Mouse (Mus musculus) lung, postnatal 36 days (tissue): ENCODE results near the gene Acvr2b.

Source experiments
- DNase-seq: peaks from one replicate; pipeline ENCODE4 v3.0.0; 2022; ENCODE audit warnings: mixed read lengths

Gene Acvr2b

DNA sequence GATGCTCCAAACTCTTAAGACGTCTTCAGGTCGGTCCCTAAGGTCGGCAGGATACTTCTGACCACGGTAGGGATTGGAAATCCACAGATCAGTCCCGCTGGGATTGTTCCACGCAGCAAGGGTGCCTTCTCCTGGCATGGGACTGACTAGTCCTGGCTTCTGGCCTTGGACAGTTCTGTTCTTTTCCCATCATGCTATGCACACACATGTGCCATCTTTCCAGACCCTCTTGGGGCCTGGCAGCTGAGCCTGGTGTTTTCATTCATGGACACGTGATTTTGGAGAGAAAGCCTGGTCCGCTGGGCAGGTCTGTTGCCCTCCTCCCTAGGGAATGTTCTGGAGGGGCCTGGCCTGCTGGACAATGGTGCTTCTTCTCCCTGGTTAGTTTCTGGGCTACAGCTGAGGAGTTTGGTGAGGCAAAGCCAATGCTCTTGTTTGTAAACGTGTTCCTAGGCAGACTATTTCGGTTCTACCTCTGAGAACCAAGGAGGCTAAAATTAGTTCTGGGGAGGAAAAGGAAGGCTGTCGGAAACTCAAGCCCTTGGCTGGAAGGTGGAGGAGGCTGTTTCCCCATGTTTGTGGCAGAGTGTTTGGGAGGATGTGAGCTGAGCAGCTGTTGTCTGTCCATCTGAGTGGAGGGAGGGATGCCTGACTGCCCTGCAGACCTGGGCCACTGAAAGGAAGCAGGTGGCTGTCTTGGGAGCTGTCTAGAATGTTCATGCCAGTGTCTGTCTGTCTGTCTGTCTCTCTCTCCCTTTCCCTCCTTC is 7.2 kb downstream of the Acvr2b start:
- DNase-seq = no peak

DNA sequence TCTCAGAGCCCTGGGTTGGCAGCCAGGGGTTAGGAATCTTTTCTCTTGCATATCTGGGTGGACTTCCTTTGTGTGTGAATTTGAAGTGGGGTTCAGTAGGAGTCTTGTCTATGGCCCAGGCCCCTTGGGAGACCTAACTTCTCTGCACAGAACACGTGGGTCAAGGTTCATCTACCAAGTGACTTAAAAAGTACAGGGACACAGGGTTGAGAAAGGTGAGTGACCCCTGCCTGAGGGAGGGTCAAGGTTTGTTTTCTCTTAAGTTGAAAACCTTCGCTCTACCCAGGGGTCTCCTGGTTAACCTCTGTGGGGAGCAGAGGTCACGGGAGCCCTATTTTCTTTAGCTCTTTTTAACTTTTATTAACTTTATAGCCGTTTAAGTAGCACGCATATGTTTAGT is 7.9 kb downstream of the Acvr2b start:
- no peak for DNase-seq

GRCm38 (mm10) chr9:119418025-119418424 is 16.1 kb downstream of the Acvr2b start:
- DNase-seq = peak; percentile 9

DNA sequence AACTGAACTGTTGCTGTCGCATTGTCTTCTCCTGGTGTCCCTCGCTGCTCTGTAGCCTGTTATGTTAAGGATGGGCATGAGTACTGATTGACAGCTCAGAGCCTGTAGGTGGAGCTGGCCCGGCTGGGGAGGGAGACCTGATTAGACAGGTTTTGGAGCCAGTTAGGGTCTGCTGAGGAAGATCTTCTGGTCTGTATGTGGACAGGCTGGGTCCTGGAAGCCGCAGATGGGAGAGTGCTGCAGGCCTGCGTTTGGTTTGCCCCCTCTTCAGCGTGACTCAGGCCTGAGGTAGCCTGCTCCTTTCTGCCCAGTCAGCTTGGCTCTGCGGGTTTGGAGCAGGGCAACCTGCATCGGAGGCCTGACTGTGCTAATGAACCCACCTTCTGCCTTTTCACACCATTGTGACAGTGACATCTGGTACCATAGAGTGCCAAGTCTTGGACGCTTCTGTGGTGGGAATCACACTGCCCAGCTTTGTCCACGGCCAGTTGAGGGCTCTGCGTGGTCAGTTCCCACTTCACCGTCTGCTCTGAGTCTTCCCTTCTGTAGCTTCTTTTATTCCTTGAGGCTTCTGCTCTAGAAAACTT is 18.0 kb downstream of the Acvr2b start:
- no peak for DNase-seq

DNA sequence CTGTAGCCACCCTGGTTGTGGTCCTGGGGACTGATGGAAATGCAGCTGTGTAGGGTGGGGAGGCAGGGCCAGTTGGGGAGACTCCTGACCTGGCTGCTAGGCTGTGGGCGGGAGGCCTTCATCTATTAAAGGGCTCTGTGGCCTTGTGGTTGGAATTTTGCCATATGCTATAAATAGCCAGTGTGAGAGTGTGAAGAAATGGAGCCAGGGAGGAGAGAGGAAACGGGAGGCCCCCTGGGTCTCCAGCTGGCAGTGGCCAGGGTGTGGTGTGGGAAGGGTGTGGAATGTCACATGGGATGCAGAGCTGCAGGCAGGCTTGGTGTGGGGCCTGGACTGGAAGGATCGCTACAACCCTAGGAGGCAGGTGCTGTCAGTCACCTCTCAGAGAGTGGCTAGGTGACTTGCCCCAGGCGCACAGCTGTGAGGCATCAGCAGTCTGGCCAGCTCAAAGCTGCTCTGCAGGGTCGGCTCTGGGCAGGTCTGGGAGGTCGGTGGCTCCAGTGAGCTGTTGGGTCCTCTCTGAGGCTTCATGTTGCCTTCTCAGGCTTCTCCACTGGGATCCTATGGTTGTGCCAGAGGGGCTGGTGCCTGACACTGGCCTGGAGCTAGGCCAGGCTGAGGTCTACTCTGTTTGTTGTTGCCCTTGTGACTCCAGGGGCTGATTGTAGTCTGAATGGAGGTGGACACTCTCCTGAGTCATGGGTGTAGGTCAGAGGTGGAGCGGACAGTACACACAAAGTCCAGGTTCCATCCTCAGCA is 23.5 kb downstream of the Acvr2b start:
- DNase-seq = peak; percentile 74

- peak; percentile 53 for DNase-seq
These were observed 24.1 kb downstream of the Acvr2b start for GRCm38 (mm10) chr9:119425976-119426415.

DNA sequence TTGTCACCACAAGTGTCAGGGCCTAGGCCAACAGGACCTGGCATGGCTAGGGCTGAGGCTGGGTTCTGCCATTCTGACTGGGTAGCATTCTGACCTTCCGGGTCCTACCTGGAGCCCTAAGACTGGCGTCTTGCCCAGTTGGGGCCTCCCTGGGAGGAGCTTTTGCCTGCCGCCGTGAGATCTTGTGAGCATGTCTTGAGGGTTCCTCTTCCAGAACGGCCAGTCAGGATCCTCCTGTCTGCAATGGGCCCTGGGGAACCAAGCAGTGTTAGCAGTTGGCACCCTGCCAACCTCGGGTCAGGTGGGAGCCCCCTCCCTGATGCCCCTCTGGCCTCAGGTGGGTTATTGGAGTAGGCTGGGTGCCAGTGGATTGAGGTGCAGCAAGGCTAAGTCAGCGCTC is 24.6 kb downstream of the Acvr2b start:
- peak; percentile 25 for DNase-seq

DNA sequence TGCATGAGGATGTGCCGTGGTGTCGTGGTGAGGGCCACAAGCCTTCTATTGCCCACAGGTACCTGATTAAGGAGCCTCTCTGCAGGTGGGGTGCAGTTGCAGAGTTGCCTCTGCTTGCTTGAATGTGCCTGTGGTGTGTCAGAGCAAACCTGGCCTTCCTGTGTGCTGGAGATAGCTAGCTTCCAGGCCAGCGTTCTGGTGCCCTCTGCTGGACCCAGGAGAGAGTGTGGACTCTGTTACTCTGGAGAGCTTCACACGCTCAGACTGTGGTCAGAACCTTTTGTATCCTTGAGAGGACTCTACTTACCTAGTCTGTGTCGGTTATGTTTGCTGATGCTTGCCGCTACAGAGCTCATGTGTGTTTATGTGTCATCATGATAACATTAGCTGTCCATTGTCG is 28.4 kb downstream of the Acvr2b start:
- DNase-seq = peak; percentile 92

GRCm38 (mm10) chr9:119435855-119436254 is 33.9 kb downstream of the Acvr2b start:
- no peak for DNase-seq

DNA sequence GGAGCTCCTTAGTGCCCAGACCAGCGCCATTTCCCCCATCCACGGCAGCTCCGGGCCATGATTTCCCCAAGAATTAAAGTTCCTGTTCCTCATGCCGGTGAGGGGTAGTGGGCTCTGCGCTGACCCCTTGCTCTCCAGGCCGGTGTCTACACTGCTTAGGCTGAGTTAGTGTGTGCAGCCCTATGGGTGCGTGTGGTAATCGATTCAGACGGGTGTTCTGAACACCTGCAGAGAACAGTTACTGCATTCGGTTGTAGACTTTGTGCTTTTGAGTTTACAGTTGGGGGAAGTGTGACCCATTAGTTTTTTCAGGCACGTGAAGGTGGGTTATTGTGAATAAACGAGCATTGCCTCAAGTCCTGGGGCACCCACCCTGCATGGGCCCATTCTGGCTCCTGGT is 36.1 kb downstream of the Acvr2b start:
- DNase-seq = no peak

GRCm38 (mm10) chr9:119438498-119439000 is 36.6 kb downstream of the Acvr2b start:
- no peak for DNase-seq

DNA sequence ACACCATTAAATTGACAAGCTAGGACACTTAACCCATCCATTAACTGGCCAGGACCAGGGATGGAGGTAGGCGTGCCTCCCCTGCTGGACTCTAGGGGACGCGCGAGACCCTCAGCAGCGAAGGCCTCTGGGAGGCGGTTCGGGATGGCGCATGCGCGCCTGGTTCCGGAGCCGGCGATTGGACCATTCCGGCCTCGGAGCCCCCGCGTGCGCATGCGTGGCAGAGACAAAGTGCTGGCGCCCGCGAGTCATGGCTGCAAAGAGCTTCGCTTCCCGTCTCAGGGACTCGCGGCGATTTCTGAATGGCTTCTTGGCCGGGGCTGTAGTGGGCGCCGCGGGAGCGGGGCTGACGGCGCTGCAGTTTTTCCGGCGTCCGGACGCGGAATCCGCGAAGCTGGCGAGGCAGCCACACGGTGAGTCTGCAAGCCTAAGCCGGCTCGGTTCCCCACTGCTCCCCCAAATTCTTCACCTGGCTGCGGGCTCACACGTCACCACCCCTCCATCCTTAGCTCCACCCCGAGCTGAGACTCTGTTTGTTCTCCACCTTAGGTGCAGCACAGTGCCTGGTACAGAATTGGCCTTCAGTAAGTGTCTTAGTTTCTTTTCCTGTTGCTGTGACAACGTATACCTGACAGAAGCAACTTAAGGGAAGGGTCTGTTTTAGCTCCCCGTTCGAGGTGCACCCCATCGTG is 43.0 kb downstream of the Acvr2b start, which contains the start of gene Exog:
Gene Exog, plus strand, starts transcription at position 206 of the 692 bp plus-strand sequence.
- peak; percentile 98 for DNase-seq

GRCm38 (mm10) chr9:119445737-119446136 is 43.8 kb downstream of the Acvr2b start:
- peak; percentile 23 for DNase-seq

DNA sequence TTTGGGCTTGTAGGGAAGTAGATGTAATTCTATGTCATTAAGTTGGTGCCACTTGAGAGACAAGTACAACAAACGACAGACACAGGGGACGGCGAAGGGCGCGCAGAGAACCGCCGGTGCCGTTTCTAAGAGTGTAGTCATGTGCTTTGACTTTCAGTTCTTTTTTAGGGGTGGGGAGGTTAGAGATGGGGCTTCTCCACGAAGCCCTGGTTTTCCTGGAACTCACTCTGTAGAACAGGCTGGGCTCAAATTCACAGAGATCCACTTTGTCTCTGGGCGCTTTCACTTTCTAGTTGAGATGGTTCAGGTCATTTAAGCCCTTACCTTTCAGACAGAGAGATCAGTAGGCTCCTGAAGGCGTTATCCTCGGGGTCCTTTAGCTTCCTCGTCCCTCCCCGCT is 54.0 kb downstream of the Acvr2b start:
- no peak for DNase-seq

DNA sequence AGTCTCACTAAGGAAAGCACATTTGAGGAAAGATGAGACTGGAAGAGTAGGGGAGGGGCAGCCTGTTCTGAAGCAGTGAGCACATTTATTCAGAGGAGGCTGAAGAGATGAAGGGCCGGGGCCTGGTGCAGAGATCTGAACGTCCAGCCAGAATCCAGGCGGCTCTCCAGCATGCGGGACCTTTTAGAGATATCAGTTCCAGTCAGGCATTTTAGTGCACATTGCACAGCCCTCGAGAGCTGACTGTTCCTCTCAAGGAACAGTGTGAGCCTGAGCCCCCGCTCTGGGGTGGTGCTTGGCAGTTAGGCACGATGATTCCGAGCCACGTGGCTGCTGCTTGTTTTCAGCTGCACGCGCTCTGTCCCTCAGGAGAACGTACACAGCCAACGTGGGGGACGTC is 55.2 kb downstream of the Acvr2b start:
- no peak for DNase-seq

- peak; percentile 69 for DNase-seq
These were observed 58.5 kb downstream of the Acvr2b start for GRCm38 (mm10) chr9:119460410-119460809.

DNA sequence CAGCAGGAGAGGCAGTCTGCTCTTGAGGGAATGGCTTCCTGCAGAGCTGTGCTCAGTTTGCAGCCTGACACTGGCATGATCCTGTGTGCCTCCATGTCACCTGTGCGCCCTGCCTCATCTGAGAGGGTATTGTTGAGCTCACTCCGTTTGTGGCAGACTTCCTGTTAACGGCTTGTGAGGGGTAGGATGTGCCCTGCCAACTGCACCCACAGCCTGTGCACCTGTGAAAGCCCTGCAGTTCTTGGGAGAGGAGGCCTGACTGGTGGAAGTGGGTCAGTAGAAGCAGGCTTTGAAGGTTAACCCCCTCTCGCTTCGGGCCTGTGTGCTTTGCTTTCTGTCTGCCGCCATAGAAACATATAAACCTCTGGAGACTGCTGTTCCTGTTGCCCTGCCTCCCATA is 63.1 kb downstream of the Acvr2b start:
- DNase-seq = no peak

- DNase-seq = peak; percentile 19
These were observed 63.7 kb downstream of the Acvr2b start for GRCm38 (mm10) chr9:119465595-119465994.

GRCm38 (mm10) chr9:119469691-119470353 is 67.9 kb downstream of the Acvr2b start:
- DNase-seq = no peak

DNA sequence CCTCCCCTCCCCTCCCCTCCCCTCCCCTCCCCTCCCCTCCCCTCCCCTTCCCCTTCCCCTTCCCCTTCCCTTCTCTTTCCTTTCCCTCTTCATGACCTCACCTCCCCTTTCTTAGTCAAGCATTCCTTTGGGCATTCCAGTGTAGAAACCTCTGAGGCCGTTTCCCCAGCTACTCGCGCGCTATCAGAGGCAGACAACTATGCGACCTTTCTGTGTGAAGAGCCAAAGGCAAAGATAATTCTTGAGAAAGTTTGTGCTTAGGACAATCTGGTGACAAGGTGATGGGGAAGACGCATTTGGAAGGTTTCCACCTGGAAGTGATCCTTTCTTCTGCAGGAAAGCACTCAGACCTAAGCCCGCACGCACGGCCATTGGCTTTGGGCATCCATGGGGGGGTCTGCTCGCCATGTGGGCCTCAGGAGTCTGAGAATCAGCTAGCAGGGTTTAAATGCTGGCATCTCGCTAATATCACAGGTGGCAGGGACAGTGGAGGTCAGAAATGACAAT is 70.5 kb downstream of the Acvr2b start:
- no peak for DNase-seq

DNA sequence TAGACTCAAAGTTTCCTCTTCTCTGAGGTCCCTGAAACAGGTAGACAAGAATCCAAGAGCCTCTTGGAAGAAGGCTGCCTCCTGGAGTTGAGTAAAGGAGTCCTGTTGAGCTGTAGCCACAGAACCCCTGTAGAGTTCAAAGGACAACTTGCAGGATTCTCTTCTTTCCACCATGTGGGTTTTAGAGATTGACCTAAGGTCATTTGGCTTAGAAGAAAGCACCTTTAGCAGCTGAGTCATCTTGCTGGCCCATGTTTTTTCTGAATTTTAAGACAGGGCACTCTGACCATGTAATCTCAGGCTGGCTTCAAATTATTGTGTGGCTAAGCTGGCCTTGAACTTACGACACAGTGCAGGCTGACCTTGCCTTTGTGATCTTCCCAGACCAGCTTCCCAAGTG is 71.1 kb downstream of the Acvr2b start:
- DNase-seq = no peak

DNA sequence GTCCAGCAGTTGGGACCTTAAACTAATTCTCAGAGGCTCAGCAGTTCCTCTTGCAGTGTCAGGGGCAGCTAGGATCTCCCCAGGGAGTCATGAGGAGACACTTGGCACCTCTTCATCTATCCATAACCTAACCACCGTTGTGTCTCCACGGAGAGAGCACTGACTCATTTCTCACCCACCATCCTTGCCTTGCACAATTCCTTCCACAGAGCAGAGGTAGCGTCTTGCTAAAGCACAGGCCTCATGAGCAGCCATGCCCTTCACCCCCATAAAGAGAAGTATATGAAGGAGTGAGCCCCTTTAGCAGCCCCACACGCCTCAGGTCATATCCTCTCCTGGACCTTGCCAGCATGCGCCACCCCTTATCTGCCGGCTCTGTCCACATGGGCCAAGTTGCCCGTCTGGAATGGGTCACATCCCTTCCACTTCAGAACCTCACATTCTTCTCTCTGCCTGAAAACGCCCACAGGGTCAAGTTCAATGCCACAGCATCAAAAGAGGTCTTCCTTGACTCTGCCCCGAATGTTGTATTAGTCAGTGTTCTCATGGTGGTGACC is 71.8 kb downstream of the Acvr2b start:
- DNase-seq = no peak
